Mouse (Mus musculus): Measurements from ENCODE around the gene Fgfr2. TPM values are rescaled to one million over a fixed set of nuclear protein-coding genes. Genes with fewer than 3 reads are reported as not detected.

The Fgfr2 gene
- total RNA-seq, 2 experiments from 2014 or later = 47.6 to 49.5 TPM

DNA sequence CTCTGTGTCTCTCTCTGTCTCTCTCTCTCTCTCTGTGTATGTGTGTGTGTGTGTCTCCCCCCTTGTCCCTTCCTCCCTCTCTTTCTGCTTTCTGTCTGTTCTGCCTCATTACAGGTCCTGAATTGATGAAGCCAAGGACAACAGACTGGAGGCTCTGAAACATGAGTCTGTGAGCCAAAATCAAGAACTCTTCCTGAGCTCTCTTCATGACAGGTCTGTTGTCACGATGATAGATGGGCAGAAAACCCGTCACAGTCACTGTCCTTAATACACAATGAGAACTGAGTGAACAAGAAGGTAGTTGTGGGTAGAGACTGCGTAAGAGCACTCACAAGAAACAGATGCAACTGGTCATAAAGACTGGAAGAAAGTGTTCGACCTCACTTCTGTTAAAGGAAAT lies 762.8 kb downstream of the Fgfr2 start:
- TF ChIP-seq CTCF (conservative IDR thresholded peaks at IDR 0.05) = no peak
- DNase-seq (ENCODE audit: low spot score in 2 of 2) = no peak
- Histone ChIP-seq H3K27ac (no peak overlapping the region), H3K4me3 (no peak overlapping the region)

DNA sequence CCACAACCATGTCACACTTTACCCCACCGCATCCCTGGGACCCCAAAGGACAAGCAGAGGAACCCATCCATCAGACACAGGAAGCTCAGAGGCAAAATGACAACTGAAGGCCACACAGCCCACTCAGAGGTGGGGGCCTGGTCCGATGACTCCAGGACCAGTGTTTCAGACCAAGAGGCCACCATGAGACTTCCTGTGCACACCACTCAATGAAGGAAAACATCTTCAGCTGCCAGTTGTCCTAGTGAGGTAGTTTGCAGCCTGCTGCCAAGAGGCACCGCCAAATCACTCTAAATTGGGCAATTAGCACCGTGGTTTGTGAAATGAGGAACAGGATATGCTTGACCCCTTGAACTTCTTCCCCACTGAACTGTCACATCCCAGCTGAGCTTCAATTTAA lies 764.4 kb downstream of the Fgfr2 start:
- Histone ChIP-seq H3K4me3 (no peak overlapping the region), H3K27ac (no peak overlapping the region)
- DNase-seq (ENCODE audit: low spot score in 2 of 2) = no peak
- no peak for TF ChIP-seq CTCF (conservative IDR thresholded peaks at IDR 0.05)

DNA sequence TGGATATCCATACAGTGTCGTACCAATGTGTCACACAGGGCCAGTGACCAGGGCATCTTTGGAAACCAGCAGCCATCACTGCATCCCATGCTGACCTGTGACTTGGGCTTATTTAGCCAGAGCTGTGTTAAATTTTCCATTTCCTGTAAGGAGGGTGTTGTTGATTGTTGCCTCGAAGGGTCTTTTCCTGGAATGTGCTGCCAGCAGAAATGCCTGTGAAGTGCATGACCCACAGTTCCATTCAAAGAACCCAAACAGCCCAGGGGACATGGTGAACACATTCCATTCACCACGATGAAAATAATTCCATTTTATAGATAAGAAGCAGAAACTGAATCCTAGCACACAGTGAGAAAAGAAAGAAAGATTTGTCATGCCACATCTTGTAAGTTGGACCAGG lies 764.9 kb downstream of the Fgfr2 start:
- no peak for TF ChIP-seq CTCF (conservative IDR thresholded peaks at IDR 0.05)
- no peak overlapping the region for H3K4me3 ChIP-seq
- no peak overlapping the region for H3K27ac ChIP-seq
- no peak for DNase-seq (ENCODE audit: low spot score in 2 of 2)

DNA sequence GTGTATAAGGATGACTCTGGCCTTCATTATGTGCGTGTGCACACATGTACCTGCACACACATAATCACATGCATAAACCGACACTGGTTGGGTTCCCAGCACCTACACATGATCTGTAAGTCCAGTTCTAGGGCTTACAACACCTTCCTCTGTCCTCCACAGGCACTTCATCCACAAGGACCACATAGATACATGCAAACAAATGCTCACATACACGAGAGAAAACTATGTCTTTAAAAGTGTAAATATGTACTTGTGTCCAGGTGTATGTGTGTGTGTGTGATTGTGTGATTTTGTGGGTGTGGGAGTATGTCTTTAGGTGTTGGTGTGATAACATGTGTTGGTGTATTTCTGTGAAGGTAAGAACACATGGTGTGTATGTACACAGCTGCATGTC lies 765.3 kb downstream of the Fgfr2 start:
- no peak for DNase-seq (ENCODE audit: low spot score in 2 of 2)
- TF ChIP-seq CTCF (conservative IDR thresholded peaks at IDR 0.05) = no peak
- Histone ChIP-seq H3K4me3 (no peak overlapping the region), H3K27ac (no peak overlapping the region)

DNA sequence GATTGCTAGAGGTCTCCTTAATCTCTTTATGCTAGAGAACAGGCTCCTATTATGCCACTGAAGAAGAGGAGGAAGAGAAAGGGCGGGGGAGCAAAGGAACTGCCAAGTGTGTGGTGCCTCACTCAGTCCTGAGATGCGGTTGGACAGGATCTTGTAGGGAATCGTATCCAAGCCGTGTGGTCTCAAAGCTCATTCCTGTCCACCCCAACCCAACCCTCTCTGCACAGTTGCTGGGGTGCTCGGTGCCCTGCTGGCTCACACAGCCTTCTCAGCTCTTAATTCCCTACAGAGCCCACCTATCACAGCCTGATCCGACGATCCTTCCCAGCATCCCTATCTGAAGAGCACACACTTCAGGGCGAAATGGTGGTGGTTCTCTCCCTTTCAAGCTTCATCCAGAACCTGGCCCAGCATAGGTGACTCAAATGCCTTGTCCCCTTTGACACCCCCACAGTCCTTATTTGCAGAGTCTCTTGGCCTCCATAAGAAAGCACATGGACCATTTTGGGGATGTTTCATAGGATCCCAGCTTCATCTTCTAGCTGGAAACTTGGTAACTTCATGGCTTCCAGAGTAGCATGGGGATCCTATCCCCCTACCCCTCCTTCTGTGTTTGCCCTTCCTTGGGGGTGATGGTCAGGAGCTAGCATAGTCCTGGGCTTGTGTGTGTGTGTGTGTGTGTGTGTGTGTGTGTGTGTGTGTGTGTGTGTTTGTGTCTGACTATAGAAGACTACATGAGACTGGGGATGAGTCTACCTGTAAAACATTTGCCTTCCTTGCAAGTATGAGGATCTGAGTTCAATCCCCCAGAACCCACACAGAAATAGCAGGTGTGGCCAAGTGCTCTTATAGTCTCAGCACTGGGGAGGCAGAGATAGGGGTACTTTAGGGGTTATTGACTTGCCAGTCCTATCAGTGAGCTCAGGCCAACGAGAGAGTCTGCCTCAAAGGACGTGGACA lies 766.0 kb downstream of the Fgfr2 start:
- no peak for DNase-seq (ENCODE audit: low spot score in 2 of 2)
- Histone ChIP-seq H3K4me3 (no peak overlapping the region), H3K27ac (no peak overlapping the region)
- no peak for TF ChIP-seq CTCF (conservative IDR thresholded peaks at IDR 0.05)

DNA sequence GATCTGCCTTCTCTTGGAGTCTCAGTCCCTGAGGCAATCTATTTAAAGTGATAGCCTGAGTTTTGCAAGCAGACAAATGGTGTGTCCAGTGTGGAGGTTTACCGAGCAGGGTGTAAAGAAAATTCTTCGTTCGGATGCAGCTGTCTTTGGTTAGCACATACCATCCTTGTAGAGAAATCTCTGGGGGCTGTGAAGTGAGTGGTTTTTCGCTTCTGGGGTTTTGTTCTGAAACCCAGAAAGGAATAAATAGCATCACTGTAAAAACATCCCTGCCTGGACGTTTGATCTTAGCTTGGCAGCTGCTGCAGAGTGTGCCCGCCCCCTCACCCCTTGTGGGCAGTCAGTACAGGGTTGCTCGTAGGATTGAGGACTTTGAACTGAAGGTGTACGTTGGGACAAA lies 767.0 kb downstream of the Fgfr2 start:
- H3K4me3 ChIP-seq = no peak overlapping the region
- H3K27ac ChIP-seq = no peak overlapping the region
- no peak for DNase-seq (ENCODE audit: low spot score in 2 of 2)
- no peak for TF ChIP-seq CTCF (conservative IDR thresholded peaks at IDR 0.05)

DNA sequence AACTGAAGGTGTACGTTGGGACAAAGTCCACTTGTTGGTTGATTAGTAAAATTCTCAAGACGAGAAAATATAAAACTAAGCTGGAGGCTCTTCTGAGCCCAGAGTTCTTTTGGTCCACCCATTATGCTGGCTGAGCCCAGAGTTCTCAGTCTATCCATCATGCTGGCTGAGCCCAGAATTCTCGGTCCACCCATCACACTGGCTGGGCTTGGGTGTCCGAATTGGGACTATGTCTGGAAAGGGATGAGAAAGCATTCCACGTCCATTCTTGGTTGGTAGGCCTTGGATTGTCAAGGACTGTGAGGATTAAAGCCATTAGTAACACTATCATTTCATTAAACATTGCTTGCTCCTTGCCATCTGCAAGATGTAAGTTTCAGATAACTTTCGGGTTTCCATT lies 767.4 kb downstream of the Fgfr2 start:
- Histone ChIP-seq H3K27ac (no peak overlapping the region), H3K4me3 (no peak overlapping the region)
- TF ChIP-seq CTCF (conservative IDR thresholded peaks at IDR 0.05) = no peak
- DNase-seq (ENCODE audit: low spot score in 2 of 2) = no peak

DNA sequence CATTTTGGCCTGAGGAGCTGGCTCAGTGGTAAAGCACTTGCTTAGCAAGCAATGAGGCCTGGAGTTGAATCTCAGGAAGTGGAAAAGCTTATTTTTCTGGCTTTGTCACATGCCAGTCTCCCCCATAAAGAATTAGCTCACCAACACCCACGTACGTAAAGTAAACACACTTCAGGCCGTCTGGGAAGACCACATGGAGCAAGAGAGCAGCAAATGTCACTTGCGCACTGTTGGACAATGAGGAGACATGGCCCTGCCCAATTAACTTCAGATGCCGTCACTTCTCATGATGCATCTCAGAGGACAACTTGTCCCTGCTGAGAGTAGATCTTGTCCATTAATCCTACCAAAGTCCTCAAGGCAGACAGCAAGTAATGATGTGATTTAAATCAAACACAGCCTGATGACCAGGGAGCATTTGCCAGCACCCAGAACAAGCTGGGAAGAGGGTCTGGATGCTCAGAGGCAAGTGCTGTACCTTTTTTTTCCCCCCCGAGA lies 774.0 kb downstream of the Fgfr2 start:
- TF ChIP-seq CTCF (conservative IDR thresholded peaks at IDR 0.05) = no peak
- no peak overlapping the region for H3K27ac ChIP-seq
- no peak overlapping the region for H3K4me3 ChIP-seq
- no peak for DNase-seq (ENCODE audit: low spot score in 2 of 2)

DNA sequence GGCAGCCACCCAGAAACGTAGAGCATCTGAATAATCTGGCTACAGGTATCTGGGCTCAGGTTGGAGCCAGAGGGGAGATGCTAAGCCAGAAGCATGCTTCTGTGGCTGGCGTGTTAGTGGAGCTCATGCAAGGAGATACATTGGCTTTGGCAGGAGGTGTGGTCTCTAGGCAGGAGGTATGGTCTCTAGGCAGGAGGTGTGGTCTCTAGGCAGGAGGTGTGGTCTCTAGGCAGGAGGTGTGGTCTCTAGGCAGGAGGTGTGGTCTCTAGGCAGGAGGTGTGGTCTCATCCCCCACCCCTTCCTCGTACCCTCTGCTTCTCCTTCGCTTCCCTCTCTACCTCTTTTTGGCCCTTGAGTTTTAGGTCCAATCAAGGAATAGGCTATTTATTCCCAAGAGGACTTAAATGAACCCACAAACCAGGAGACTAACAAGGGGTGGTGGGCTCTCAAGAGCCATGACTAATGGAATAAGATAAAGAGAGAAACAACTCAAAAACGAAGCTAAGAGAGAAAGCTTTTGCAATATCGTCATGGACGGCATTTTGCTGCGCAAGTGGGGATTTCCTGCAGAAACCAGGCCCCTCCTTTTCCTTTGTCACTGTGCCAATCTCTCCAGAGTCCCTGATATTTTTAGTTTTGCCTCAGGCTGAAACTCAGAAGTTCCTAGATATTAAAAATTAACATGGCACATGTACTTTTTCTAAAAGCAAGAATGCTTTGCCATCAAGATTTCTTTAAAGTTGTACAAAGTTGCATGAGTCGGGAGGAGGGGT lies 775.7 kb downstream of the Fgfr2 start:
- no peak overlapping the region for H3K27ac ChIP-seq
- TF ChIP-seq CTCF (conservative IDR thresholded peaks at IDR 0.05) = no peak
- DNase-seq (ENCODE audit: low spot score in 2 of 2) = no peak
- no peak overlapping the region for H3K4me3 ChIP-seq

DNA sequence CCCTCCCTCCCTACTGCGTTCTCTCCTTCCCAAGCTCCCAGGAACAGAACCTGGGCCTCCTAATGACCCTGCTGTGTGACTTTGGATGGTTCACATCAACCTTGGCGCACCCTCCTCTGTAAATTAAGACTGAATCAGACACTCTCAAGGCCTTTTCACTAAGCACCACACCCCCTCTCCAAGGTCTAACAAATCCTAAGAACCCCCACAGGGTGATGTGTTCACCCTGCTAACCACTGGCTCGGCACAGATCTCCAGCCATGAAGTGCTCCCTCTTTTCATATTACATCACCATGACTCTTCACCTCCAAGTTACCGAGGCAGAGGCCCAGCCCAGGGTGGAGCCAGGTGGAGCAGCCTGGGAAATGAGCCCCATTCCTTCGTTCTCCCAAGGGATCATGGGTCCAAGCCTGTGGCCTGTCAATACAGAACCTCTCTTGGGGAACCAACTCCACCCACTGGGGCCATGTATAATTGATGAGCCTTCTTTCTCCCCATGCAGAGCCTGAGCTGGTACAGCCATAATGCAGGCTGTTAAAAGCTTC lies 777.6 kb downstream of the Fgfr2 start:
- TF ChIP-seq CTCF (conservative IDR thresholded peaks at IDR 0.05) = no peak
- no peak overlapping the region for H3K27ac ChIP-seq
- DNase-seq (ENCODE audit: low spot score in 2 of 2) = no peak
- H3K4me3 ChIP-seq = no peak overlapping the region

DNA sequence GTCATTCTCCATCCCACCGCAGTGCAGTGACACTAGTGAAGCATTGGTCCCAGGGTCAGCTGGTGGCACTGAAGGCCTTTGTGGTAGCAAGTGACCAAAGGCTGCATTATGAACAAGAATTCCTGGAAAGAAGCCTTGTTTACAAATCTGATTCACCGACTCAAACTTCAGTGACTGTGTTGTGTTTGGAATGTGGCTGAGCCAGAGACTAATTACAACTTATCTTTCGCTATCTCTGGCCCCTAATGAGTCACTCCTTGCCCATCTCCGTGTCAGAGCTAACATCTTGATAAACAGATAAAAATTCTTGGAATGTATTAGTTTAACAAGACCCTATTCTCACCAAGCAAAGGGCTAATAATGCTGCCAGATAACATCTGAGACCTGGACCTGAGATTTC lies 778.5 kb downstream of the Fgfr2 start:
- no peak overlapping the region for H3K4me3 ChIP-seq
- TF ChIP-seq CTCF (conservative IDR thresholded peaks at IDR 0.05) = no peak
- no peak for DNase-seq (ENCODE audit: low spot score in 2 of 2)
- H3K27ac ChIP-seq = no peak overlapping the region

DNA sequence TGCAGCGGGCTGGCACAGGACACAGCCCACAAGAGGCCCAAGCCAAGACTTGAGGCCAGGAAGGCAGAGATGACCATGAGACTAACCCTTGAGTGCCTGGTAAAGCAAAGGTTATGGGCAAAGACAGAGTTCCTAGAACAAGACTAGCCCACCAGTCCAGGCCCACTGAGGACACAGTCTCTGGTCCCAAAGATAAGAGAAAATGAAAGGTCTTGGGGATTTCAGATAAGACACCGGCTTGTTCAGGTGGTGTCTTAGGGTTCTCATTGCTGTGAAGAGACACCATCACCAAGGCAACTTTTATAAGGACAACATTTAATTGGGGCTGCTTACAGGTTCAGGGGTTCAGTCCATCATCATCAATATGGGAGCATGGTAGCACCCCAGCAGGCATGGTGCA lies 779.2 kb downstream of the Fgfr2 start:
- H3K27ac ChIP-seq = no peak overlapping the region
- no peak for TF ChIP-seq CTCF (conservative IDR thresholded peaks at IDR 0.05)
- no peak overlapping the region for H3K4me3 ChIP-seq
- DNase-seq (ENCODE audit: low spot score in 2 of 2) = no peak

DNA sequence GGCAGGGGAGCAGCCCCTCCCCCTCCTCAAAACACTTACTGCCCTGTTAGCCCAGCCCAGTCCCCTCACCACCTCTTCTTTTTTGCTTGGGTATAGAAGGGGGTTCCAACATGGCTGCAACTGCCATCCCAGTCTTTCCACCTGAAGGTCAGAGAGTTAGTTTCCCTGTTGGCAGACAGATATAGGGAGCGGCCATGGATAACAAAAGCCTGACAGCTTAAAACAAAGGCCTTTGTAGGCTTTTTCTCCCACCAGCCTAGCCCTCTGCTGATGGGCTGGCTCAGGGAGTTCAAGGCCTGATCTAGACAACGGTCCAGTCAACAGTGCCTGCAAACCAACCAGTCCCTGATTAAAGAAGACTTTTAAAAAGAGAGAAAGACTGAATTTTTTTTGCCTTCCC lies 780.0 kb downstream of the Fgfr2 start:
- Histone ChIP-seq H3K4me3 (no peak overlapping the region), H3K27ac (no peak overlapping the region)
- no peak for DNase-seq (ENCODE audit: low spot score in 2 of 2)
- TF ChIP-seq CTCF (conservative IDR thresholded peaks at IDR 0.05) = no peak
